Mouse (Mus musculus) adrenal gland, postnatal 36 days (tissue): ENCODE measurements around the gene Nudt3. TPM values are rescaled to one million over a fixed set of nuclear protein-coding genes. Genes with fewer than 3 reads are reported as not detected.
A peak's percentile ranks its signal among the peaks of the same experiment; 100 is the strongest.
"Not testable (repeated sequence)": the region's sequence is repeated elsewhere in the genome, so short reads cannot be mapped to it uniquely, and the experiment has no call there.

Experiments used
- DNase-seq, 2 experiments: peaks; one replicate each; pipeline ENCODE4 v3.0.0; 2021; ENCODE audit warnings: mixed read lengths in 1 of 2
- long read RNA-seq, 2 experiments: library from polyadenylated mRNA; stranded (forward); transcript quantifications; one replicate each; pipeline ENCODE4 v2.0.0; 2021; ENCODE audit warnings: borderline sequencing depth in 2 of 2
- total RNA-seq, 2 experiments: library from RNA; stranded (reverse); gene quantifications; 2 replicates each; pipeline ENCODE4 v1.2.3; 2021

Gene Nudt3
- total RNA-seq, result 100 to 1,000 TPM; 191 to 211 TPM
- long read RNA-seq, experiment 1, transcript Nudt3-201 (5 exons, 2,223 nt), result major isoform, 75 of 126 reads
- long read RNA-seq, experiment 1, partial matches to known transcripts, result 0 of 126 reads
- long read RNA-seq, experiment 1, other reads (novel, unspliced or antisense), result 50 of 126 reads
- long read RNA-seq, experiment 2, transcript Nudt3-201 (5 exons, 2,223 nt), result major isoform, 17 of 32 reads
- long read RNA-seq, experiment 2, partial matches to known transcripts, result 0 of 32 reads
- long read RNA-seq, experiment 2, other reads (novel, unspliced or antisense), result 15 of 32 reads

DNA sequence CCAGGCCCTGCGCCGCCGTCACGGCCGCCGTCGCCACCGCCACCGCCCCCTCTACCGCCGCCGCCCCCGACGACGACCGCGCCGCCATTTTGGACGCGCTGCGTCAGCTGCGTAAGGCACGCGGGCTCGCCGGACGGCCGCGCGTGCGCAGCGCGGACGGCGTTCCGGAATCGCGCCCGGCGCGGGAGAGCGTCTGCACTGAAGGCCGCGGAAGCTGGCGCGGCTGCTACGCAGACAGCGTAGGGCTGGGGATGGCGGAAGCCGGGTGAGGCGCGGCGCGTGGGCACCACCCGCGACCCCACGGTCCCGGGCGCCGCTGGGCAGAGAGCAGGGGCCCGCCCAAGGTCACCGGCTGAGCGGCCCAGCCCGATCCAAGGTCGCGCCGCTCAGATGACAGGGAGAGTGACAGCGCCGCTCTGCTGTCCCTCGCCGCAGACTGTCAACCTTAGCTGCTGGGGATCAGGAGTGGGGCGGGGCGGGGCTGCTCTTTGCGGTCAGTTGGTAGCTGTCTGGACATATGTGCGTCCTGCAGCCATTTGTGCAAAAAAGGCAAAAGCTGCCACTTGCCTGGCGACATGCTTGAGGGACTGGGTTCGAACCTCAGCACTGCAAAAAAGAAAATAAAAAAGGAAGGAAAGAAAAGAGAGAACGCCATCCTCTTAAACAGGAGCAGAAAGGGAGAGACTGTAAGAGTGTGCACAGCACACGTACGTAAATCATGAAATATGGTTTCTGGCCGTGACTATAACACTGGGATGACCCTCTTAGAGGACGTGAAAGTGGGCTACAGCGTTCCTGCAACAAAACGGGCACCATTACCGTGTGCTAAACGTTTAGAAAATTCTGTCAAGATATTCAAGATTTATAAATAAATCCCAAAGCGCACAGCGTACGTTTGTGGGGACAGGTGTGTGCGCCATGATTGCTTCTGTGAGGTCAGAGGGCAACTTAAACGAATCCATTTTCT lies at the start of gene Nudt3:
Nudt3 (minus strand) TSS at position 136 of the 967 bp plus-strand sequence.
- DNase-seq, result peak; percentile 91 to 93

DNA sequence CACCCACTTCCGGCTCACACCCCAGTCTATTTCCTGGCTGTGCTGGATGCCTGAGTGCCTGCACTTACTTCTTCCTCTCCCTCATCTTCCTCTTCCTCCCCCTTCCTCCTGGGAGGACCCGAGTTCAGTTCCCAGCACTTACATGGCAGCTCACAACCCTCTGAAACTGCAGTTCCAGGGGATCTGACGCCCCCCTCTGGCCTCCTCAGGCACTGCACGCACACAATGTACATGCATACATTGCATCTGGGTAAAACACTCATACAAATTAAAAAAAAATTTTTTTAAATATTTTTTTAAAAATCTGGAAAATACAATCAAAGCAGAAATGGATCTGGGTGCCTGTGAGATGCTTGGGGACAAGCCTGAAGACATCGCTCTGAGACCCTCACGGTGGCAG lies 48.4 kb upstream of the Nudt3 start:
- DNase-seq, result no peak

DNA sequence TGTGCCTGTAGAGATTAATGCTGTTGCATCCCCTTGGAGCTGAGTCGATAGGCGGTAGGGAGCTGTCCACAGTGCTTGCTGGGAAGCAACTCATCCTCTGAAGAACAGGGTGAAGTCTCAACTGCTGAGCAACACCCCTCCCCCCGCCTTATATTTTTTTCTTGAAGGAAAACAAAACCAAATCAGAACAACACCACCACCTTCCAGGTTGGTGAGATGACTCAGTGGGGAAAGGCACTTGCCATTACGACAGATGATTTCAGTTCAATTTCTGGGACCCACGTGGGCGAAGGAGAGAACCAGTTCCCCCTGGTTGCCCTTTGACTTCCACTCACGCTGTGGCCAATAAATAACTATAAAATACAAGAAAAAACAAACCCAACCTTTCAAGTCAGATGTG lies 35.5 kb upstream of the Nudt3 start:
- no peak for DNase-seq

DNA sequence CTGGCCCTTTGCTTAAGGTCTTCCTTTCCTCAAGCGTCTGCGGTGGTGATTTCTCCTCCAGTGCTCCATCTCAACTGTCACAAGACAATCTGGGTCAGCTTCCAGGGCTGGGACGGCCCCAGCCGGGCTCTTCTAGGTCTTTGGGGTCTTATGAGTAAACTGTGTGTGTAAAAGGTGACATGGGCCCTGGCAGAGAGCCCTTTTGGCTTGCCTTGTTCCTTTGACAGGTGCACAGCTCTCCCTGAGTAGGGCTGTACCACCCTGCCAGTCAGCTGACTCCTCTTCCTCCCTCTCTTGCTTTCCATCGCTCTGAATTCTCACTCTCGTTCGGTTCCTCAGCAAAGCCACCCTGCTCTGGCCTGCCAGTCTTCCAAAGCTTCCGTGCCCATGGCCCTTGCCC lies 33.8 kb upstream of the Nudt3 start:
- DNase-seq, result no peak

DNA sequence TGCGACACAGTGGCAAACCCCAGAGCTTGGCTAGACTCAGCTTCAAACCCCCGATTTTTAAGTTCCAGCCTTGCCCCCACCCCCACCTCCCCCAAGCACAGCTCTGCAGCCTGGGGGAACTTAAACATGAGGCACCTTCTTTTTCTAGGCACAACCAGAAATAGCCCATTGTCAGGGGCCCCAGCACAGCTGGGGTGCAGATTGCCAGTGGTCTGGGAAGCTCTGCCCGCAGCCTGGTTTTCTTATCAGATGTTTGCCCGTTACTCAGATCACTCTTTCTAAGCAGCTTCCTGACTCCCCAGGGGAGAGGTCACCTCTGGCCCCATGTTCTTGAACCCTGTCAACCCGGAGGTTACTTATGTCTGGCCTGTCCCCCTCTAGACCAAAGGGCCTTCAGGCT lies 33.1 kb upstream of the Nudt3 start:
- DNase-seq, result no peak

DNA sequence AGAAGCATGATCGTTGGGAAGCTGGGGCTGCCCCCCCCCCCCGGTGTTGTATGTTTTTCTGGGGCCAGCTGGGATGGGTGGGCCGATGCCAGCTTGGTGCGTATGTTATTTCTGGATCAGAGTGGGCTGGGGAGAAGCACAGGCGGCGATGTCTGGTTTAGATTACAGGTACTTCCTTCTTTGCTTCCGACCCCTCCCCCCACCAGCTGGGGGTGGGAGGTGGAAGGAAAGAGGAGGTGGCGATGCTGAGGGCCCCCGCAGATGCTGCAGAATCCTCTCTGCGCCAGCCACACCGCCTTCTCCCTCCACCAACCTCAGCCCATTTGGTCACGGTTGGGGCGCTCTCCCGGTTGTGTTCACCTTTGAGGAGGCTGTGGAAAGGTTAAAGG lies 32.7 kb upstream of the Nudt3 start:
- no peak for DNase-seq

DNA sequence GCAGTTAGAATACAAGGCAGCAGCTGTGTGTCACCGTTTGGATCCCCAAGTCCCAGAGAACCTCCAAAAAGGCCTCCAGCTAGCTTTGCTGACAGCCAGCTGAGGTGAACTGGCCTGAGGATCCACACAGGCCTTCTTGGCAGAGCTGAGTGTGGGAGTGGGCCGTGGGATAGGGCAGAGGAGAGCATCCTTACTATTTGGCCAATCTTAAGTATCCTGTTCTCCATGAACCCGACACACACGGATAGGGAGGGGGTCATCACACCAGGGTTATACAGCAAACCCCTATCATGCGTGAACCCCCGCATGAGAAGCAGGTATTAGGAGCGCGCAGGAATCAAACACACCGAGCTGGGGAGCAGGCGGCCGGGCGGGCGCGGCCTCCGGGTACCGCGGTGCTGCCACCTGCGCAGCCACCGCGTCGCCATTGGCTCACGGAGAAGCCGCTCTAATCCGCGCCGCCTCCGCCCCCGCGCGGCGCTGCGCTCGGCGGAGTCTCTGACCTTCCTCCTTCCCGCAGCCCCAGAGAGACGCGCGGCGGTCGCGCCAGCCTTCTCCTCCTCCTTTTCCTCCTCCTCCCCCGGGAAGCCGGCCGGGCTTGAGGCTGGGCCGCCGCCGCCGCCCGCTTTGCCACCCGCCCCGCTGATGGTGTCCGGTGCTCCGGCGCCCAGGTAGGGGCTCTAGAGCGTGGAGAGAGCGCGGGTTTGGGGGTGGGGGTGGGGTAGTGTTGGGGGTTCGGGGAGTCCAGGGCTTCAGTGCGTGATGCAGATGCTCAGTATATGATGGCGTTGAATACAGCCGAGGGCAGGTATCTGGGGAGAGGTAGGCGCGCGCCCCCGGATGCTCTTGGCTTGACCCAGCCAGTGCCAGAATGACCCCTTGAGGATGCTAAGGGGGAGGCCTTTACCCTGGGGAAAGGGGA lies 32.1 kb upstream of the Nudt3 start, which contains the start of gene Pacsin1:
Pacsin1 (plus strand) TSS at position 421 of the 922 bp plus-strand sequence.
- peak; percentile 56 to 69 for DNase-seq

DNA sequence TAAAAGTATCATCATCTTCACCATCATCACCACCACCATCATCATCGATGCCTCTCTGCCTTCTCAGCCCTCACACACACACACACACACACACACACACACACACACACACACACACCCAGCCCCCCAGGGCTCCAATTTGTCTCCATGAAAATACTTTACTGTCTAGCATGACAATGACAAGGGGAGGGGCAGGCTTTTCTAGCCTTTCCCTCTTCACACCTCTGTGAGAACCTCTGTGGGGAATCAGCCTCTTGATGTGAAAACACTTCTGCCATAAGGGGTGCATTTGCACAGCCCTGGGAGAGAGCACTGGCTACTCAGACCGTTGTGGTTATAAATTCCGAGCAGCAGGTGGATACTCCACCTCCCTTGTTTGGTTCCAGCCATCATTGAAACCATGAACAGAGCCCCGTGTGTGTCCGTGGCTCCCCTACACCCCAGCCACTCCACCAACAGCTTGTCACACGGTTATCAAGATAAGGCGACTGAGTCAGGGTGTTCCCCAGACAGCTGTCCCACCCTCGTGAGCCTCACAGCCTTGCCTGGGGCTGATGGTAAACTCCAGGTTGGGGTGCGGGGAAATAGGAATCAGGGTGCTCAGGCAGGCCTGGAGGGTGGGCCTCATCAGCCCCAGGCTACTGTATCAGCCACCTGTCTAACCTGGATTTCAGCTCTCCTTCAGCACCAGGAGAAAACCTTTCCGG lies 30.1 kb upstream of the Nudt3 start:
- DNase-seq, result no peak

DNA sequence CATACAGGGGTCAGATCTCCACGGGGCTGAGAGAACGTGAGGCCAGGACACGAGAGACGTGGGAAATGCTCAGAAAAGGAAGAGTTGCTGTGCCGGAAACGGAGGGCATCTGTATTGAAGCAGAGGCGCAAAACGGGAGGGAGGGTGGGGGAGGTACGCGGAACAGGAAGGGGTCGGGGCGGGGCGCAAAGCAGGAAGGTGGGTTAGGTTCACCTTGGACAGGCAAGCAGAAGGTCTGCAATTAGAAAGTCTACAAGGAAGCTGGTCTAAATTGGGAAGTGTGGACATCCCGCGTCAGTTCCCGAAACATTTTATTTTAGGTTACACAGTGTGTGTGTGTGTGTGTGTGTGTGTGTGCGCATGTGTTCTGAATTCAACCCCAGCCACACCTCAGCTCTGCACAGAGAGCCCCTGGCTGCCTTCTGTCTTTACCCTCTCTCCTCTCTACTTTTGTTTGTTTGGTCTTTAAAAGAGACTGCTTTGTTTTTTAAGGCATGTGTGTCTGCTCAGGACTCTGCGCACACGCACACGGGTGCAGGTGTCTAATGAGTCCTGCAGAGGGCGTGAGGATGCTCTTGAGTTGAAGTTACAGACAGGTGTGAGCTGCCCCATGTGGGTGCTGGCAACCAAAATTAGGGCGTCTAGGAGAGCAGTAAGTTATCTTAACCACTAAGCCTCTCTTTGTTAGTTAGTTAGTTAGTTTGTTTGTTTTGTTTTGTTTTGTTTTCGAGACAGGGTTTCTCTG lies 28.9 kb upstream of the Nudt3 start:
- no peak for DNase-seq

DNA sequence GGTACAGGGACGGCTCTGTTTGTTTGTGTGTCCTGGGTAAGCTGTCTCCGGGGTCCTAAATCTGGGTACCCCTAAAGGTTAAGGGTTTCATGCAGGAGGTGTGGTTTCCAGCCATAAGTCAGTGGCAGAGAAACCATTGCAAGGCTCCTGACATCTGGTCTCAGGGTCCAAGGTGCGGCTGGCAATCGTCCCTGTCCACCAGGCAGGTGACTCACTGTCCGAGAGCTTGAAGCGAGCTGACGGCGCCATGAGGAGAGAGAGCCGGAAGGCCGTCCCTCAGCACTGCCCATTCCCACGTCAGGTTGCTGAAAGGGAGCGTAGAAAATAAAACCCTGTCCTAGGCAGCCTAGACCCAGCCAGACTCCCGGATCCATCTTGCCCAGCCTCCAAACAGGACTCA lies 27.3 kb upstream of the Nudt3 start:
- DNase-seq, result peak in 1 of 2 experiments; percentile 31

DNA sequence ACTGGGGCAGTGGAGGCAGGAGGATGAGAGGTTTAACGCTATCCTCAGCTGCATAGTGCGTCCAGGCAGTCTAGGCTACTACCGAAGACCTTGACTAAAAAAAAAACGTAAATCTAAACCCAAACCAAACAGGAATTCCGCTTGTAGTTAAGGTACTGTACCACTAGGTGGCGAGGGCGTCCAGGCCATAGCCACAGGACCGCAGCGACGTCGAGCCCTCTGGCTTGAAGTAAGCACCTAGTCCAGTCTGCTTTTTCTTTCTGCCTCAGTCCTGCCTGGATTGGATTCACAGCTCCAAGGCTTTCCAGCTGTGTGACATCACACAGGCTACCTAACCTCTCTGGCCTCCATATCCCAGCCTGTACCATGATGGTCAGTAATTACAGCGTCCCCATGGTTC lies 26.9 kb upstream of the Nudt3 start:
- peak; percentile 76 to 83 for DNase-seq

DNA sequence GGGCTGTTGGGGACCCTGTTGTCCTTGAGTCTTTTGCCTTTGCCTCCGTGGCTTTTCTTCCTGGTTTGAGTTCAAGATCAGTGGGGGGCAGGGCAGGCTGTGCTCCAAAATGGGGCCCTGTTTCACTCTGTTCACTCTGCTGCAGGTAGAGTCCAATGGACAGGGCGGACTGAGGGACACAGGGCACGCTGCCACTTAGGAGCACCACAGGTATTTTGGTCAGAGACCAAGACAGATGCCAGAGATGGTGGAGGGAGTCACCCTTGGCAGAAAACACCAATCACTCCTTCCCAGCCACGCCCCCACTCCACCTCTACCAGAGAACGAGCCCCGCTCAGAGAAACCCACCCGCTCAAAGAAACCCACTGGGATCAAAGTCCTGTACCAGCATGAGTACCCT lies 22.5 kb upstream of the Nudt3 start:
- DNase-seq, result no peak

DNA sequence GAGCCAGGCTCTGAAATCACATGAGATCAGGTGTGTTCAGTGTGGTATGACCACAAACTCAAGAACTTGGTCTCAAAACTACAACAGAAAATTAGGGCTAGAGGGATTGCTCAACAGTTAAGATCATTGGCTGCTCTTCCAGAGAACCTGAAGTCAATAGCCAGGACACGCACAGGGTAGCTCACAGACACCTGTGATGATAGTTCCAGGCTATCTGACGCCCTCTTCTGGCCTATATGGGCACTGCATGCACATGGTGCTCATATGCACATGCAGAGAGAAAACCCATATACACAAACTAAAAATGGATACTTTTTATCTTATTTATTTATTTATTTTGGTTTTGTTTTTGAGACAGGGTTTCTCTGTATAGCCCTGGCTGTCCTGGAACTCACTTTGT lies 21.3 kb upstream of the Nudt3 start:
- no peak for DNase-seq

DNA sequence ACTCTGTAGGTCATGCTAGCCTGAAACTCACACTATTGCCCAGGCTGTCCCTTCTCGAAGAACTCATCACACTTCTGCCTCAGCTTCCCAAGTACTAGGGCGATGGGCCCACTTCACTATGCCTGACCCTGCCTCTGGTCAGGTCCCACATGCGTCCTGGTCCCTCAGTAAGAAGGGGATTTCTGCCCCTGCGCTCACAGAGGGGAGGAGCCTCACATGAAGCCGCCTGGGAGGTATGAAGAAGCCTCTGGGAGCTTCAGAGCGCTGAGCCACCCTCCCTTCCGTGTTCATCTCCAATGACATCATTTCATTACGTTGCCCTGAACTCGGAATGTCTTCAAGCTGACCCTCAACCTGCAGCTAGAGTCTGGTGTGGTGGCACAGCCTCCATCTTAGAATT lies 20.5 kb upstream of the Nudt3 start:
- no peak for DNase-seq

DNA sequence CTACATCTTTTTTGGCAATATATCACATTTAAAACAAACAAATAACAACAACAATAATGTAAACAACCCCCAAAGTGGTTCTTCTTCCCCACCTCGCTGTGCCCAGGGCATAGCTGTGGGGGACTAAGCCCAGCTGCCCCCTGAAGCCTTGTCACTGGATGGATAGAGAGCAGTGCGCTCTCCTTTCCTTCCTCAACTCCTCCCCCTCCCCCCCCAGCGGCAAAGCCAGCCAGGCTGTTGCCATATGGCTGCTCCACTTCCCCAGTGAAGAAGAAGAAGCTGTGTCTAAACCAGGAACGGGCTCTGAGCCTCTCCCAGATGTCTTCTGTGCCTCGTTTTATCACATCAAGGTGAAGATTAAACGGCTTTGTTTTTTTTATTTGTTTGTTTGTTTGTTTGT lies 19.8 kb upstream of the Nudt3 start:
- no peak for DNase-seq

DNA sequence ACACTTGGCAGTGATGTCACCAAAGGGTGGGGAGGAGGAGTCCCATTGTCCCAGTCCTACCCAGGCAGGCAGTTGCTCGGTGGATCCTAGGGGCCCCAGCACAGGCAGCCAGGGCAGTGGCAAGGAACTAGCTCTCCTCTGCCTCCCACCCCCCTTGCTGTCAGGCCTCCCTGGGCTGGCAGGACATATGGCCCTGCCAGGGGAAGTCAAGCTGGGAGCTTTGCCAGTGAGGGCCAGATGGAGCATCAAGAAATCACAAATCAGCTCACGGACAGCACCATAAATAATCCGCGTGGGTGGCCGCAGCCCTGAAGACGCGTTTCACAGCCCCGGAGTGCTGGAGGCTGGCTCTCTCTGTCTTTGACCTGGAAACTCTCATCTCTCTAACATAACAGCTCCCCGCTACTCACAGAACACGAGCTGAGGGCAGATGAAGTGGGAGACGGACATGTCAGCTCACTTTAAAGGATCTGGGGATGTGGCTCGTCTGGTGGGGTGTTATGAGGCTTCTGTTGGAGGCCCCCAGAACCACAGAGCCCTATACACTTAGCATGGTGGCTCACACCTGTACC lies 19.3 kb upstream of the Nudt3 start:
- peak; percentile 67 to 77 for DNase-seq

DNA sequence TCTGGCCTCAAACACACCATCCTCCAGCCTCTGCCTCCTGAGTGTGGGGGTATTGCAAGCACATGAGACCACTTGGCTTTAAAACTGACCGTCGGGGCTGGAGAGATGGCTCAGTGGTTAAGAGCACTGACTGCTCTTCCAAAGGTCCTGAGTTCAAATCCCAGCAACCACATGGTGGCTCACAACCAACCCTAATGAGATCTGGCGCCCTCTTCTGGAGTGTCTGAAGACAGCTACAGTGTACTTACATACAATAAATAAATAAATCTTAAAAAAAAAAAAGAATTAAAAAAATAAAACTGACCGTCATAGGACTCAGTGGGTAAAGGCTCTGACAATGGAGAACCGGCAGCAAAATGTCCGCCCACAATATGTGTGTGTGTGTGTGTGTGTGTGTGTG lies 16.6 kb upstream of the Nudt3 start:
- DNase-seq, result not testable (repeated sequence)

DNA sequence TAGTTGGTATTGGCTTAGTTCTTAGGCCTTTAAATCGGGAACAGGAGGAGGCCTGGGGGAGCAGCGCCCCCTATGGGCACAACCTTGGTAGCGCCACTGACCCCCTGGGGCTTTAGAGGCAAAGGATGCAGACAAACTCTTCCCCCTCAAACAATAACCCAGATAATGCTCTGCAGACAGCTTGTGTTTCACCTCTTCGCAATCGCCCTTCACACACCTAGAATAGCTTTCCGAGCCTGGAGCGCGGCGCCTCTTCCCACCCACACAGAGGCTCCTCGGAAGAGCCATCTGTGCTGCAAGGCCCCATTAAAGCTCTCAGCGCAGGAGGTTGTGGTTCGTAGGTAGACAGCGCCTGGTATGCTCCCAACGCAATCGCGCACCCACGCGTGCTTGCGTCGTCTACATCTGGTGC lies 15.6 kb upstream of the Nudt3 start:
- DNase-seq, result no peak

DNA sequence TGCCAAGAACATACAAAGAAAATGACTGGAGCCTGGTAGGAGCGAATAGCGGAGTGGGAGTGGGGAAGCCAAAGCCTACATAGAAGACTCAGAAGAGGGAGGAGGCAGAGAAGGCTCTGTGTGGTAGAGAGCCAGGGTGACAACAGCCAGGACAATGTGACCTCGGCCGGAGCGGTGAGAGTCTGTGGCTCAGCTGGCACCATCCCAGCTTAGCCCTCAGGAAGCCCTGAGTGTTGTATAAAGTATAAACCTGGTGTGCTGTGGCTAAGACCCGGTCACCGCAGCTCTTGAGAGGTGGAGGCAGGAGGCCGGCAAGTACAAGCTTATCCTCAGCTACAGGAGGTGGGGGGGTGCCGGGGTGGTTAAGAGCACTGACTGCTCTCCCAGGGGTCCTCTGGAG lies 14.0 kb upstream of the Nudt3 start:
- DNase-seq, result peak; percentile 47
